Mouse (Mus musculus) MEL (cell line): Measurements from ENCODE around the gene Mrps21.

Experiments used
- CHD1 ChIP-seq: IDR thresholded peaks from 2 replicates; pipeline ENCODE4 v1.6.1; 2012; ENCODE audit warnings: low read depth, mild to moderate bottlenecking, inconsistent platforms, low read length, improper control_type of control experiment
- CTCF ChIP-seq, 3 experiments: IDR thresholded peaks in 2 of 3; conservative IDR thresholded peaks in 1 of 3; 2 replicates each; pipeline ENCODE4 v1.5.1; 2011 to 2012; ENCODE audit warnings: low read length in 3 of 3, low read depth in 2 of 3, mild to moderate bottlenecking in 2 of 3, improper control_type of control experiment in 1 of 3, inconsistent platforms in 1 of 3, mixed read lengths in 1 of 3, moderate library complexity in 1 of 3; ENCODE audit not compliant: control insufficient read depth in 1 of 3, insufficient read depth in 1 of 3, poor library complexity in 1 of 3, severe bottlenecking in 1 of 3
- EP300 ChIP-seq, 2 experiments: IDR thresholded peaks; 2 replicates each; pipeline ENCODE4 v1.6.1; 2011; ENCODE audit warnings: improper control_type of control experiment in 2 of 2, low read length in 2 of 2, low read depth in 1 of 2, mild to moderate bottlenecking in 1 of 2
- ETS1 ChIP-seq: IDR thresholded peaks from 2 replicates; pipeline ENCODE4 v1.6.1; 2012; ENCODE audit warnings: low read depth, mild to moderate bottlenecking, inconsistent platforms, low read length, improper control_type of control experiment, moderate library complexity
- GABPA ChIP-seq: IDR thresholded peaks from 2 replicates; pipeline ENCODE4 v1.6.1; 2012; ENCODE audit warnings: low read depth, mild to moderate bottlenecking, inconsistent platforms, low read length, improper control_type of control experiment, moderate library complexity
- GATA1 ChIP-seq: IDR thresholded peaks from 2 replicates; pipeline ENCODE4 v1.6.1; 2011; ENCODE audit warnings: low read depth, low read length, improper control_type of control experiment
- JUND ChIP-seq: IDR thresholded peaks from 2 replicates; pipeline ENCODE4 v1.6.1; 2011; ENCODE audit warnings: low read depth, mild to moderate bottlenecking, improper control_type of control experiment, low read length
- MAZ ChIP-seq: IDR thresholded peaks from 2 replicates; pipeline ENCODE4 v1.6.1; 2012; ENCODE audit warnings: low read depth, mild to moderate bottlenecking, inconsistent platforms, low read length, improper control_type of control experiment
- SIN3A ChIP-seq: IDR thresholded peaks from 2 replicates; pipeline ENCODE4 v1.6.1; 2012; ENCODE audit warnings: low read length, improper control_type of control experiment, inconsistent platforms
- ZNF384 ChIP-seq: IDR thresholded peaks from 2 replicates; pipeline ENCODE4 v1.6.1; 2012; ENCODE audit warnings: low read depth, mild to moderate bottlenecking, inconsistent platforms, low read length, improper control_type of control experiment

- TF ChIP-seq CHD1 (no peak), CTCF (IDR thresholded peaks at IDR 0.05 in 2 of 3, conservative IDR thresholded peaks at IDR 0.05 in 1 of 3; ENCODE audit: control insufficient read depth in 1 of 3, insufficient read depth in 1 of 3, low read depth in 2 of 3, low read length in 3 of 3, poor library complexity in 1 of 3, severe bottlenecking in 1 of 3) (no peak), JUND (no peak), ZNF384 (no peak), SIN3A (no peak), EP300 (IDR thresholded peaks at IDR 0.05; ENCODE audit: low read depth in 1 of 2, low read length in 2 of 2) (no peak), MAZ (no peak), GABPA (no peak), ETS1 (no peak), GATA1 (no peak)
These were observed 45.0 kb downstream of the Mrps21 start for GRCm38 (mm10) chr3:95826275-95826674.
